Mouse (Mus musculus) lung, embryonic 14.5 days (tissue): Measurements from ENCODE around the gene Hivep2. TPM values are rescaled to one million over a fixed set of nuclear protein-coding genes. Genes with fewer than 3 reads are reported as not detected.

Experiments used
- ATAC-seq: fragments of 200-750 bp; cut with Nextera tagmentation; 2 replicates; pipeline ENCODE4 v1.8.0; 2017; ENCODE audit warnings: mild to moderate bottlenecking, moderate TSS enrichment, moderate library complexity; ENCODE audit not compliant: insufficient read depth
- DNase-seq: peaks from one replicate; pipeline ENCODE4 v3.0.0-alpha.2; 2015
- H3K27ac ChIP-seq: fragments of 300-500 bp; sonication (generic); 2 replicates; pipeline ENCODE4 v1.5.1; 2014; ENCODE audit warnings: low read depth, mild to moderate bottlenecking, moderate library complexity
- H3K27me3 ChIP-seq: fragments of 300-500 bp; sonication (generic); 2 replicates; pipeline ENCODE4 v1.6.1; 2014; ENCODE audit warnings: low read length, control low read depth; ENCODE audit not compliant: insufficient read depth
- H3K36me3 ChIP-seq: fragments of 300-500 bp; sonication (generic); 2 replicates; pipeline ENCODE4 v1.6.1; 2014; ENCODE audit warnings: control low read depth; ENCODE audit not compliant: insufficient read depth
- H3K4me1 ChIP-seq: fragments of 300-500 bp; sonication (generic); 2 replicates; pipeline ENCODE4 v1.6.1; 2014; ENCODE audit warnings: antibody characterized with exemption, control low read depth; ENCODE audit not compliant: insufficient read depth
- H3K4me2 ChIP-seq: fragments of 300-500 bp; sonication (generic); 2 replicates; pipeline ENCODE4 v1.6.1; 2014; ENCODE audit warnings: mild to moderate bottlenecking
- H3K4me3 ChIP-seq: fragments of 300-500 bp; sonication (generic); 2 replicates; pipeline ENCODE4 v1.5.1; 2014; ENCODE audit warnings: low read depth, low read length
- H3K9ac ChIP-seq: fragments of 300-500 bp; sonication (generic); 2 replicates; pipeline ENCODE4 v1.6.1; 2014
- H3K9me3 ChIP-seq: fragments of 300-500 bp; sonication (generic); 2 replicates; pipeline ENCODE4 v1.6.1; 2016; ENCODE audit warnings: low read depth, low read length, control low read depth
- CTCF ChIP-seq: IDR thresholded peaks from 2 replicates; pipeline ENCODE4 v1.5.1; 2016; ENCODE audit warnings: antibody characterized with exemption, low read depth
- WGBS: fragments of 180-500 bp; shearing (Covaris S2); extraction: QIAGEN DNeasy Blood & Tissue Kit; methylation state at CpG from one replicate; pipeline ENCODE4 v1.1.7; 2014; 5-methylcytosine and 5-hydroxymethylcytosine counted together
- polyA plus RNA-seq: library from polyadenylated mRNA; unstranded; fragments of >200 nt; fragmentation: Nextera tagmentation; extraction: Ambion mirVana; gene quantifications from 2 replicates; pipeline ENCODE4 v1.2.1, GENCODE M21; 2014

The Hivep2 gene
- polyA plus RNA-seq, 1 experiment from 2014 or later: 5.3 TPM

DNA sequence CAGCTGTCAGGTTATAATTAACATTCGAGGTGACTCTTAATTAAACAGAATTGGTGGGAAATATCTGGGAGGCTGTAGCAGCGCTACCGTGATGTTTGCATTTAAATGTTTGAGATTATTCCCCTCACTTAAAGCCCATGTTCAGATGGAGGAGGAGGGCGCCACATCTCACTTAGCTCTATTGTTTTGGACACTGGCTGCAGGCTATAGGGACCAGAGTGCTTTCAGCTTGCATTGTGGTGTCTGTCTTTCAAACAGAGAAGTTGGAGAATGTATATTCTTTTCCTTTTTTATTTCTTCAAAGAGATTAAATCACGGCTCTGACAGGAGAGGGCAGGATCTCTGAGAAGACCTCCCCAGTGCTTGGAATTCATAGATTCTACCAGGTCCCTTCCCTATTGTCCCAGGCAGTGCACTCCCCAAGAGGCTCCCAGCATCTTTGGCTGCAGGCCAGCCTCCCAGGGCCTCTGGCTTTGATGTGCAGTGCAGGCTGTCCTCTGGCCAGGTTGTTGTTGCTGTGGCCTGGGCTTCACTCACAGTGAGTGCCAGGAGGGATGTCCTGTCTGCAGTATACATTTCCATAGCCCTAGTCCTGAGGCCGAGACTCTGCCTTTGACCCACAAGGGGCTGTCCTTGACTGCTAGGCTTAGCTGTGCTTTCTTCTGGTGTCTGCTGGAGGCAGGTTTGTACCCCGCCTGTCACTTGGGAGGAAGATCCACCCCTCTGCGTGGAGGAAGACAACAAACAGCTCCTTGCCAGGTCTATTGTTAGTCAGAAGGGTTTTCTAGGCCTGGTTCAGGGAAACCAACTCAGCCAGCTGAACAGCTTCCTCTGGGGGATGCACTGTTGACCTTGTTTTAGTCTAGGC, 90.9 kb downstream of the Hivep2 start:
- H3K4me1 ChIP-seq: peaks cover 13% of the 10 kb centered on the region; the same call in 1 of the 2 replicates
- peak; percentile 80 for DNase-seq

DNA sequence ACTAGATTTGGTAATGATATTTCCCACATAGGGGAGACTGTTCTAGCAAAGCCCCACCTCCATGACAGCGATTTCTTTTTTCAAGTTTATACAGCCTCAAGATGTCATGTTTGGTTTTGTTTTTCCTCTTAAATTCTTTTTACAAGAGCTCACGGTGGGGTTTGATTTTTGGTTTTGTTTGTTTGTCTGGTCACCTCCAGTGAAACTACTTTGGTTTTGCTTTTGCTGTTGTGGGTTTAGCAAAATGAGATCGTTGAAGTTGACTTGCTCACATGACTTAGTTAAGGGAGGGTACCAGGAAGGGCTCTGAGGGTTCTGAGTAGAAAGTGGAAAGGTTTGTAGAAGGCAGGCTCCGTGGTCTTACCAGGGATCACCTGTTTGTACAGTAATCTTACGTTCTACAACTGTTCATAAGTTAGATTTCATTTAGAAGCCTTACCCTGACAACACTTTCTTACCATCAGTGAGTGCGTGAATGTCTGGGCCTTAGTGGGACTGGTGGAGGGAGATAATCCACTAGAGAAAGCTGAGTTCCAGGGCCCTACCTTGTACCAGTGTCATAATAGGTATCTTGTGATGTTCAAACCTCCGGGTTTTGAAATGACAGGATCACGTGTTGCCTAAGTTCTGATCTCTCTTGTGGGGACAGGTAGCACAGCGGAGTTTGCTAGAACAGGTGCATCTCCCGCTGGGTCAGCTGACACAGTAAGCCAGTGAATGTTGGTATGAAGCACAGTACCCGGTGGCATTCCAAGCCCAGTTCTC, 92.1 kb downstream of the Hivep2 start:
- peaks cover 13% of the 10 kb centered on the region; the same call in 1 of the 2 replicates for H3K4me1 ChIP-seq
- DNase-seq (no peak), ATAC-seq (no peak)
- H3K9ac ChIP-seq: no peak overlapping the region
- no peak for TF ChIP-seq CTCF
- no peaks in the 10 kb centered on the region for H3K36me3 ChIP-seq
- H3K4me3 ChIP-seq: no peak overlapping the region
- H3K9me3 ChIP-seq: no peaks in the 10 kb centered on the region
- H3K27ac ChIP-seq: no peak overlapping the region
- H3K4me2 ChIP-seq: no peak overlapping the region
- 88% methylated on average over 11 of the region's 11 CpGs for WGBS
- H3K27me3 ChIP-seq: no peaks in the 10 kb centered on the region

More for the DNA sequence above, 90.9 kb downstream of the Hivep2 start:
- Histone ChIP-seq H3K27me3 (no peaks in the 10 kb centered on the region), H3K9me3 (no peaks in the 10 kb centered on the region), H3K9ac (no peak overlapping the region), H3K36me3 (no peaks in the 10 kb centered on the region), H3K4me3 (no peak overlapping the region), H3K27ac (peak overlapping the region; percentile 40; the same call in 1 of the 2 replicates), H3K4me2 (no peak overlapping the region)
- no peak for TF ChIP-seq CTCF
- 45% methylated on average over 8 of the region's 8 CpGs for WGBS
- ATAC-seq: peak; percentile 89

DNA sequence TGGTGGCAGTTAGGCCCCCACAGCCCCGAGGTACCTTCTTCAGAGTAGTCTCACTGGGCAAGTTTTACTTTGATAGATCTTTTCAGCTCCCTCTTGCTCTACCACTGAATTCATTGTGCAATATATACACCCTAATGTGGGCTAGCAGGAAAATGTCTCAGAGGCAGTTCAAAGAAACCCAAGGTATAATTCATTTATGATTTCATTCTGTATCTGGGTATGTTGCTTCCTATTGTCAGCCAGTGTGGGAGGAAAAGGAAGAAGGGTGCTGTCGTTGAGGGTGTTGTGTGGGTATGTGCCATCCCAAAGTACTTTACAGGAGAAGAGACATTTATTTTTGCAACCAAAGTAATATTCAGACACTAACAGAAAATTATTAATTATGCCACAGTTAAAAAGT, 92.9 kb downstream of the Hivep2 start:
- DNase-seq (no peak), ATAC-seq (no peak)
- H3K4me2 ChIP-seq: no peak overlapping the region
- H3K9ac ChIP-seq: no peak overlapping the region
- no peaks in the 10 kb centered on the region for H3K9me3 ChIP-seq
- no peaks in the 10 kb centered on the region for H3K36me3 ChIP-seq
- H3K4me1 ChIP-seq: peaks cover 13% of the 10 kb centered on the region; the same call in 1 of the 2 replicates
- H3K4me3 ChIP-seq: no peak overlapping the region
- no peak overlapping the region for H3K27ac ChIP-seq
- TF ChIP-seq CTCF: no peak
- H3K27me3 ChIP-seq: no peaks in the 10 kb centered on the region
- WGBS: 78% methylated on average over 2 of the region's 2 CpGs

DNA sequence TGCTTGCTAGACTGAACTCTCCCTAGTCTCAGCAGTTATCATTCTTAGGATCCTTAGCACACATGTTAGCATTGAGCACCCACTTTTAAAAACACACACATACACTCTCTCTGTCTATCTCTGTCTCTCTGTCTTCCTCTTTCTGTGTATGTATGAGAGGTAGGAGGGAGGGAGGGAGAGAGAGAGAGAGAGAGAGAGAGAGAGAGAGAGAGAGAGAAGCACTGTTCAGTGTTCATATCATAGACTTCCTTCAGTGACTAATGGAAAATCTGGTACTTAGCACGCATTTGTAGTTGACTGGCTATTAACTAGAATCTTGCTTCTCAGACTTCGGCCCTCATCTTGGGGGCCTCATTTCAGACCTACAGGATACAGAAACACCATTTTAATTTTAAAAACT, 93.7 kb downstream of the Hivep2 start:
- Histone ChIP-seq H3K27ac (no peak overlapping the region), H3K4me1 (peaks cover 13% of the 10 kb centered on the region; the same call in 1 of the 2 replicates), H3K36me3 (no peaks in the 10 kb centered on the region), H3K9ac (no peak overlapping the region), H3K9me3 (no peaks in the 10 kb centered on the region), H3K4me2 (no peak overlapping the region), H3K4me3 (no peak overlapping the region), H3K27me3 (no peaks in the 10 kb centered on the region)
- DNase-seq (no peak), ATAC-seq (no peak)
- 90% methylated on average over 2 of the region's 2 CpGs for WGBS
- no peak for TF ChIP-seq CTCF

DNA sequence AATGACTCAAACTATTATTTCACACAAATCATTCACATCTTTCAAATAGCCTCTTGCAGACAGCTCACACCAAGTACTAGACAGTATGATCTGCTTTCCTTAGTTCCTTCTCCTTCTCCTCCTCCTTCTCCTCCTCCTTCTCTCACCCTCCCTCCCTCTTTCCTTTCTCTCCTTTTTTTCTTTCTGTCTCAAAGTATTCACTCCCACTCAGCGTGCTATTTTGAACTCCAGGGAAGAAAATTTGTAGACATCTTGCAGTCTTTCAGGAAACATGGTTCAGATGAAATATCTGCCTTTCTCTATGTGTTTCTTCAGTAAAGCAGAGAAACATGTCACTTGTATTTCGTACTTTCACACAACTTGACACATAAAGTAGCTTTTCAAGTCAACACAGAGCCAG, 94.4 kb downstream of the Hivep2 start:
- no peak overlapping the region for H3K4me2 ChIP-seq

DNA sequence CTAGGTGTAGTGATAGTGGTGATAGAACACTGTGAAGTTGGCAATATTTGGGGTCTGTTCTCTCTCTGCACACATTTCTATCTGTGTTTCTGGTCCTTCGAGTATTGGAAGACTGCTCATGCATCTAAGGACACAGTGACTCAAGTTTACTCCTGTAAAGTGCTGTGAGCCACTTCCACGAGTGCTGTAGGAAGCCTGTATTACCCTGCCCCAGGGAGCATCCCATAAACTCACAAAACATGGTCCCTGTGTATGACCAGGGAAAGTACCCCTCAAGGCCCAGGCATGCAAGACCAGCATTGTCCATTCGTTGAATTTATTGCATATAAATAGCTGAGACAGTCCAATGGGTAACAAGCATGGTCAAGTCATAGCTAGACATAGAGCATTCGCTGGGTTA, 97.4 kb downstream of the Hivep2 start:
- Histone ChIP-seq H3K4me3 (no peak overlapping the region), H3K4me2 (no peak overlapping the region), H3K4me1 (no peaks in the 10 kb centered on the region), H3K27ac (no peak overlapping the region), H3K27me3 (no peaks in the 10 kb centered on the region), H3K9me3 (no peaks in the 10 kb centered on the region), H3K9ac (no peak overlapping the region), H3K36me3 (no peaks in the 10 kb centered on the region)
- WGBS: 82% methylated on average over 4 of the region's 4 CpGs
- TF ChIP-seq CTCF: no peak
- DNase-seq: no peak
- no peak for ATAC-seq

More for the DNA sequence above, 94.4 kb downstream of the Hivep2 start:
- DNase-seq (no peak), ATAC-seq (no peak)
- no peak for TF ChIP-seq CTCF
- Histone ChIP-seq H3K9ac (no peak overlapping the region), H3K4me1 (peaks cover 13% of the 10 kb centered on the region; the same call in 1 of the 2 replicates), H3K27ac (no peak overlapping the region), H3K36me3 (no peaks in the 10 kb centered on the region), H3K27me3 (no peaks in the 10 kb centered on the region), H3K4me3 (no peak overlapping the region), H3K9me3 (no peaks in the 10 kb centered on the region)
- 70% methylated on average over 2 of the region's 2 CpGs for WGBS
